Mouse (Mus musculus) cerebellum, adult 2 months (tissue): ENCODE measurements around the gene Slc13a2.

Experiments used
- CTCF ChIP-seq: fragments of 200-500 bp; IDR thresholded peaks from 2 replicates; pipeline ENCODE4 v1.5.1; 2011; ENCODE audit warnings: low read depth, mild to moderate bottlenecking, control low read depth, low read length, moderate library complexity, borderline replicate concordance; ENCODE audit not compliant: insufficient read depth
- POLR2A ChIP-seq: fragments of 200-500 bp; IDR thresholded peaks from 2 replicates; pipeline ENCODE4 v1.6.1; 2011; ENCODE audit warnings: low read length, control low read depth, borderline replicate concordance; ENCODE audit not compliant: insufficient read depth

DNA sequence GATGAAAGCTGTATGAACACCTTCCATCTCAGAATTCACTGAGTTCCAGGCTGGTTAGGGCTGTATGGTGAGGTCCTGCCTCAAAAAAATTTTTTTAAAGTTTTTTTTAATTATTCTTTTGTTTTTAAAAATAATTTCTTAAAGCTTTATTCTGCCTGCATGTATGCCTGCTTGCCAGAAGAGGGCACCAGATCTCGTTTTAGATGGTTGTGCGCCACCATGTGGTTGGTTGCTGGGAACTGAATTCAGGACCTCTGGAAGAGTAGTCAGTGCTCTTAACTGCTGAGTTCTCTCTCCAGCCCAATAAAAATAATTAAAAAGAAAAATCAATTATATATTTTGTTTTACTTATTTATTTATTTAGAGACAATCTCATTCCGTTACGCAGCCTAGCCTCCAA is 31.7 kb upstream of the Slc13a2 start:
- TF ChIP-seq POLR2A, result no peak
- TF ChIP-seq CTCF, result peak; percentile 84; the same call in 1 of the 2 replicates
